Mouse (Mus musculus): ENCODE measurements around the gene Gtdc1.

Gene Gtdc1

GRCm38 (mm10) chr2:44590881-44591280 lies 336.6 kb downstream of the Gtdc1 start:
- DNase-seq (ENCODE audit: low read depth, low spot score), result no peak

DNA sequence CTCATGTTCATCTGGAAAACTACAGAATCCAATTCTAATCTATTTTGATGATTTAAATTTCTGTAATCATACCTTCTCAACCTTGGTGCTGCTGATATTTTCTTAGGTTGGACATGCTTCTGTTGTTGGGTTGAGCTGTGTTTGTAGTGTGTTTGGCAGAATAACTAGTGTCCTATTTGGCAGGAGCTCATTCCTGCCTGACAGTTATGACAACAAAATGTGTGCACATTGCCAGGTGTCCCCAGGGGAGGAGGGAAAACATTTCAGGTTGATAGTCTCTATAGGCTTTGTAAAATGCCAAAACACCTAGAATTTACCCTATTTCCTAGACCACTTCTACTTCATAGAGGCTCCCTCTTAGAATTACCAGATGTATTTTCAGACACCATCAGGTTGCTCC lies 343.4 kb downstream of the Gtdc1 start:
- DNase-seq (ENCODE audit: low read depth, low spot score), result no peak

DNA sequence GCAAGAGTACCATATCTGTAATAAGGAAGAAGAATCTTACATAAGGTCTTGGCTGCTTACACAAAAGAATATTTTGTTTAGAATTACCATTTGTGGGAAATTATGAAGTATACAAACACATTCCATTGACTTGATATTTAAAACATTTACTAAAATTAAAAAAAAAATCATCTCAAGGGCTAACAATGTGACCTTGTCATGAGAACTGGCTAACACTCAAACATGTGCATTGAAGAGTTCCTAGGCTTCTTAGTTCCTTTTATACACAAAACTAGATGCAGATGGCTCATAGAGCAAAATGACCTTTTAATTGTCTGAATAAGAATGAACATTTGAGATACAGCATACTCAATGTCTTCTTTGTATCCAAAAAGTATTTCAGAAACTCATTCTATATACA lies 344.0 kb downstream of the Gtdc1 start:
- no peak for DNase-seq (ENCODE audit: low read depth, low spot score)

- no peak for DNase-seq (ENCODE audit: low read depth, low spot score)
Measured at GRCm38 (mm10) chr2:44571810-44572209, 355.6 kb downstream of the Gtdc1 start.

GRCm38 (mm10) chr2:44571156-44571555 lies 356.3 kb downstream of the Gtdc1 start:
- no peak for DNase-seq (ENCODE audit: low read depth, low spot score)

DNA sequence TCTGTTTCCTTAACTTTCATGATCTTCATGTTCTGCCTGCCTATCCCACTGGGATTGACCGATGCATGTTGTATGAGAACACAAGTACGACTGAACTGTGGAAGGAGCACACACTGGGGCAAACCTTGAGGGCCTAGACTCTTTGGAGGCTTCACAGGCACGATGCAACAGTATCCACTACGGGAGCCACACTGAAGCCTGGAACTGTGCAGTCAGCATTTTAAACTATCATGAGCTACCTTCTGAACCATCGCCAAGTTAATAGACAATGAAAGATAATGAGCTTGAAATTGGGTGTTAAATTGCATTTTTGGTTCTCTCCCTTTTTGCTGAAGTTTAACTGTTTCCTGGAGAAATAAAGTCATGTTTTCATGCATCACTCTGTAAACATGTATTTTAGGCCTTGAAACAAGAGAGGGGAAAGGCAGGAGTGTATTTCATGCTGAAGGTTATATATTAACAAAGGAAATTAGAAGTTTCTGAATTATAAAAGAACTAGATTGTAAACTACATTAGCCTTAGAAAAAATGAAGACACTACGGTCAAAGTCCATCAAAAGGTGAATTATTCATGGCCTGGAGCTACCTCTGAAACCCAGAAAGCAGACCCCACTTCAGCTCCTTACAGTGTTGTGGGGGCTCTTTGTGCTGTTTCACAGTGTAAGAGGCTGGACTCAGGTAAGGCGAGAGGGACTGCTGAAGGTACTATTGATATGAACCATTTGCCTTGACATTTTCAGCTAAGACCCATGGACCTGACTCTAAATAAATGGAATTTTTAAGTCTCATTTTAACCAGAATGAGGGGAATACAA lies 358.1 kb downstream of the Gtdc1 start:
- no peak for DNase-seq (ENCODE audit: low read depth, low spot score)

- DNase-seq (ENCODE audit: low read depth, low spot score), result no peak
Measured at GRCm38 (mm10) chr2:44564776-44565692, 362.4 kb downstream of the Gtdc1 start.

DNA sequence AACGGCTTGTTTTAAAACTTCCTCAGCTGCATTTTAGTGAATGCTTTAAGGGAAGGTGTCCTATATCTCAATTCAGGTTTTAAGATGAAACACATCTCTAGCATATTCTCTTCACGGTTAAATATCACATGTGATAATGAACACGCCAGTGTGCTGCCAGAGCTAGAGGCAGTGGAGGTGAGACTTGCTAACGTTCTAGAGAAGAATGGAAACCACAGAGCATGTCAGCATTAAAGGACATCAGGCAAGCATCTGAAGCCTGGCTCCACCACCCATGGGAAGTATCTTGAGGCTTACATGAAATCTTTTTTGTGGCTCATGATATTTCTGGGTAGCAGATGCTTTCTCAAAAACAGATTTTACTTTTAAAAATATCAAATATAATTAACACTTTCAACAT lies 365.7 kb downstream of the Gtdc1 start:
- no peak for DNase-seq (ENCODE audit: low read depth, low spot score)

DNA sequence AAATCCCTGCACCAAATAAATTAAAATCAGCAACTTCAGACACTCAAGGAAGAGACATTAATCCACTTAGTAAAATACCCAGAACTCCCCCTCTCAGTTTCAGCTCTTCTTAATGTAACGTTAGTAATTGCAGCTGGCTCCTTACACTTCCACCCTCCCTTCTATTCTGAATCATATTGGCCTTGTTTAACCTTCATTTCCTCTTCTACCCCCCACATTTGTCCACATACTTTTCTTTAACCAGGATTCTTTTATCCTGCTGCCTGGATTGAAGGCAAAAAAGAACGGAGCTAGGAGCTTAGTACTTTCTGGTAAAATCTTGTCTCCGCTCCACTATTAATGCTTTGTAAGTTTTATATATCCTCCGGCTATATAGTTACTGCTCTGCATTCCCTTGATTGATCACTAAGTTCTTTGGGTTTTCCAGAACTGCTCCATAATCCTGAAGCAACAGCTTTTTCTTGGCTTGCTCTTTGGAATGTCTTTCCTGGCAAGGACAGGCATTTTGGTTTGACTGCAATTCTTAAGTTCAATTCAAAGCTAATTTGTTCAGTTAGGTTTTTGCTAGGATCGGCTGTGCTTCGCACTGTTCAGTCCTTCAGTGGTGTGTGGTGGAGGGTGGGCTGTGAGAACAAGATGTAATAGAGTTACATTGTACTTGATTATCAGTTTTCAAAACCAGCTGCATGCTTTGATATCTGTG lies 368.1 kb downstream of the Gtdc1 start:
- DNase-seq (ENCODE audit: low read depth, low spot score), result no peak

GRCm38 (mm10) chr2:44557669-44558281 lies 369.7 kb downstream of the Gtdc1 start:
- DNase-seq (ENCODE audit: low read depth, low spot score), result no peak

DNA sequence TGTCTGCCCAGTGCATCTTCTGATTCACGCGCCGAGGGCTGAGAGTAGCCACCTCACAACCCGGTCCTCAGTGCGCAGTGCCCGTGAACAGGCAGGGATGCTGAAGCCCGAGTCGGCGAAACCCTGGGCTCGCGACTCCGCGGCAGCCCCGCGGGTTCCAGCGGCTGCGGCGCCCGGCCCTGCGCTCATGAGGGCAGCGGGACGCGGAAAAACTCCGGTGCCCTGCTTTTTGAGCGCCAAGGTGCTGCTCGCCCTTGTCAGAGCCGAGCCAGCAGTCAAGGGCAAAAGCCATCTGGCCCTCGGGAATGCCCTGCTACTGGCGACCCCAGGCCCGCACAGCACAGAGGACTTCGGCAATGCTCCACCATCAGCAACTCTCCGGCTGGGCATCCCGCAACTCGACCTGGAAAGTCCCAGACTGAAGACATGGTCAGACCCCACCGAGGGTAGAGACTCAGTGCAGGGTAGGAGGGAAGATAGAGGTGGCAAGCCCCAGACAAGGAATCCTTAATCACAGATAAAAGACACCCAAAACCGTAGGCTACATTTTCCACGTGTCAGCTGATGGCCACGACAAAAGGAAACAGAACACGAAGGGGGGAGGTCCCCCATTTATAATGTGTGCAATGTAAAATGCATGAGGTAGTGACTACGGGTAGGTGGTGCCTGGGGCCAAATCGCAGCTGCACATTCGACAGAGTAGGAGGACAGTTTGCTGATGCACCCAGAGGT lies 370.4 kb downstream of the Gtdc1 start:
- no peak for DNase-seq (ENCODE audit: low read depth, low spot score)

DNA sequence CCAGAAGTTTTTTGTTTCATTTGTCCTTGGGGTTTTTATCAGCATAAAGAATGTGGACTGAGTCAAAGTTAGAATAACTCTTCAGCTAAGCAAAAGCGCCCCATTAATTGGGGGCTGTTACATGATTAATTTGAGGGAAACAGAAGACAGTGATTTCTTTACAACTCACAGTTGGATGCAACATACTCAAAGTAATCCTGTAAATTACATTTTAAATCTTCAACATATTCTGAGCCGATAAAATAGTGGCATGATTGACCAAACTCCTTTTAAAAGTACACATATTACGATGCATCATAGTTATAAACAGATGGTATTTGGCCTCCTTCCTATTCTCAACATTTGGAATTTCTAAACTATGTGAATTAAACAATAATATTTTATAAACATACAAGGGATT lies 372.7 kb downstream of the Gtdc1 start:
- DNase-seq (ENCODE audit: low read depth, low spot score), result no peak

DNA sequence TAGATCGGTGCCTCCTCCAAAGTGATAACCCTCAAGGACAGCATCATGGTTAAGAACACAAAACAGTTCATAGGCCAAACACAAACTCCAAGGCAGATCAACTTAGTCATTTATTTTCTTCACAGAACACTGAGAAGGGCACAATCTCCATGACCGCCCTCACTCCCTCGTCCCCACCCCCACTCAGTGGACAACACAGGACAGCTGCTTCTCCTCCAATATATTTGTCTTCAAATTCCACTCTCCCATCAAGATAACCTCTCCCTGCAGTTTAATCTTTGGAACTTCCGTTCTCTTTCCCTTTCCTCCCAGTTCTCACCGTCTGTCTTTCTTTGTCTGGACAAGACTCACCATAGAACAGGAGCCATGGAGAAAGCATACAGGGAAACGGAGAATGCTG lies 378.1 kb downstream of the Gtdc1 start:
- no peak for DNase-seq (ENCODE audit: low read depth, low spot score)

GRCm38 (mm10) chr2:44542775-44543174 lies 384.7 kb downstream of the Gtdc1 start:
- DNase-seq (ENCODE audit: low read depth, low spot score), result no peak

DNA sequence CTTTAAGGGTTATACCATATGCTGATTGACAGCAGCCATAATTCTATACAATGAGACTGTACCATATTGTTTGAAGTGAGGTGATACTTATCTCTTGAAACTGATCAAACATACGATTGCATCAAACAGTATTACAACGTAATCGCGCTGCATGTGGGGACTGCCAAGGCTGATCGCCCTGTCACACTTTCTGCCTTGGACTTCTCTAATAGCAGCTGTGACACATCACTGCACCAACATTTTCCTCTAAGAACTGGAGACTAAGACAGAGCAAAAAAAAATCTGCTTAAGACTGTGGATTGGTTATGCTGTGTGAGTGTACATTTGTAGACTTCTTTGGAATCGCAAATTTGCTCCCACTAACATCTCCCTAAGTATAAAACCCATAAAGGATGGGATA lies 385.7 kb downstream of the Gtdc1 start:
- DNase-seq (ENCODE audit: low read depth, low spot score), result no peak

- DNase-seq (ENCODE audit: low read depth, low spot score), result no peak
Measured at GRCm38 (mm10) chr2:44540881-44541280, 386.6 kb downstream of the Gtdc1 start.

DNA sequence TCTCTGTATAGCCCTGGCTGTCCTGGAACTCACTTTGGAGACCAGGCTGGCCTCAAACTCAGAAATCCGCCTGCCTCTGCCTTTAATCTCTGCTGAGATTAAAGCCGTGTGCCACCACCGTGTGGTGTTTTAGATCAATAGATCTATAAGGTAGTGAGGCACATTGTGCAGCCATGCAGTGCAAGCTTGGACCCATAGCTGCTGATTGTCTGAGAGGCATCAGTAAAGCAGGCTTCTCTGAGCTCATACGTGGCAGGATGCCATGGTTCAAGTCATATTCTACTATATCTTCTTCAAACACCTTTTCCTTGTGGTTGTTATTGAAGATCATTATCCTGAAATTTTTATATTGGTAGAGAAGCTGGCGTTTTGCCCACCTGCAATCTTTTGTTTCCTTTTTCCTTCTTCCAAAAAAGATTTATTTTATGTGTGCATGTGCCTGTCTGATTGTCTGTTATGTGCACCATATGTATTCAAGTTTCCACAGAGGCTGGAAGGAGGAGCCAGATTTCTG lies 388.3 kb downstream of the Gtdc1 start:
- DNase-seq (ENCODE audit: low read depth, low spot score), result no peak

DNA sequence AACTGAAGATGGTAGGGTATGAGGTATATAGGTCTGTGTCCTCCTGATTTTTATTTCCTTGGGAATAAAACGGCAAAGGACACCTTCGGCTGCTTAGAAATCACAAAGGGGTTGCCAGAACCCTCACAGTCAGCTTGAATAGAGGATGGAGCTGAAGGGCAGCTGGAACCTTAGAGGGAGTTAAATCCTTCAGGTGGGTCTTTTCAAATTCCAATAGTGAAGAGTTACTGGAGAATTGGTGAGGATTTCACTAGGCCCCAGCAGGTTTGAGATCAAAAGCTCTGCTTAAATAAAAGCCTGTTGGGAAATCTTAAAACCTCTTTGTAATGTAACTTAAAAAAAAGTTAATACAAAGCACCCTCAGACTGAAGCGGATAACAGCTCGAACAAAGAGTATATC lies 389.3 kb downstream of the Gtdc1 start:
- no peak for DNase-seq (ENCODE audit: low read depth, low spot score)

- no peak for DNase-seq (ENCODE audit: low read depth, low spot score)
Measured at GRCm38 (mm10) chr2:44535760-44536159, 391.7 kb downstream of the Gtdc1 start.

- DNase-seq (ENCODE audit: low read depth, low spot score), result no peak
Measured at GRCm38 (mm10) chr2:44535136-44535675, 392.3 kb downstream of the Gtdc1 start.
